Mouse (Mus musculus) midbrain, embryonic 12.5 days (tissue): ENCODE data around the gene Sbk2. TPM values are rescaled to one million over a fixed set of nuclear protein-coding genes. Genes with fewer than 3 reads are reported as not detected.

Experiments
- ATAC-seq: fragments of 200-750 bp; cut with Nextera tagmentation; 2 replicates; pipeline ENCODE4 v1.8.0; 2017; ENCODE audit warnings: low read depth, moderate TSS enrichment, moderate library complexity; ENCODE audit not compliant: low FRiP score
- H3K27ac ChIP-seq: fragments of 300-500 bp; sonication (generic); replicated peaks from 2 replicates; pipeline ENCODE4 v1.5.1; 2016; ENCODE audit warnings: mild to moderate bottlenecking
- H3K27me3 ChIP-seq: fragments of 300-500 bp; sonication (generic); 2 replicates; pipeline ENCODE4 v1.6.1; 2016; ENCODE audit warnings: mild to moderate bottlenecking
- H3K36me3 ChIP-seq: fragments of 300-500 bp; sonication (generic); 2 replicates; pipeline ENCODE4 v1.6.1; 2016
- H3K4me1 ChIP-seq: fragments of 300-500 bp; sonication (generic); 2 replicates; pipeline ENCODE4 v1.6.1; 2016
- H3K4me2 ChIP-seq: fragments of 300-500 bp; sonication (generic); replicated peaks from 2 replicates; pipeline ENCODE4 v1.6.1; 2016; ENCODE audit warnings: mild to moderate bottlenecking, moderate library complexity
- H3K4me3 ChIP-seq: fragments of 300-500 bp; sonication (generic); 2 replicates; pipeline ENCODE4 v1.5.1; 2016; ENCODE audit warnings: mild to moderate bottlenecking
- H3K9ac ChIP-seq: fragments of 300-500 bp; sonication (generic); replicated peaks from 2 replicates; pipeline ENCODE4 v1.6.1; 2016; ENCODE audit warnings: mild to moderate bottlenecking, moderate library complexity
- H3K9me3 ChIP-seq: fragments of 300-500 bp; sonication (generic); 2 replicates; pipeline ENCODE4 v1.6.1; 2016; ENCODE audit warnings: mild to moderate bottlenecking
- whole genome bisulfite sequencing: fragments of 180-500 bp; shearing (Covaris S2); methylation state at CpG from one replicate; pipeline ENCODE4 v1.1.7; 2016; 5-methylcytosine and 5-hydroxymethylcytosine counted together
- polyA plus RNA-seq: library from polyadenylated mRNA; unstranded; fragments of >200 nt; fragmentation: Nextera tagmentation; extraction: Ambion mirVana; gene quantifications from 2 replicates; pipeline ENCODE4 v1.2.1, GENCODE M21; 2016

Sbk2 gene
- polyA plus RNA-seq, 1 experiment from 2014 or later = 0.18 TPM

GRCm38 (mm10) chr7:4899649-4900522 lies 64.3 kb downstream of the Sbk2 start:
- peaks cover 6% of the 10 kb centered on the region; the same call in 1 of the 2 replicates for H3K9me3 ChIP-seq
- WGBS = 7% methylated on average over 19 of the region's 19 CpGs
- H3K4me2 ChIP-seq = peak overlapping the region; percentile 48
- peak overlapping the region; percentile 37 for H3K9ac ChIP-seq
- H3K36me3 ChIP-seq = no peaks in the 10 kb centered on the region
- H3K27ac ChIP-seq = no peak overlapping the region
- peaks cover 16% of the 10 kb centered on the region for H3K27me3 ChIP-seq
- peaks cover 6% of the 10 kb centered on the region; the same call in 1 of the 2 replicates for H3K4me1 ChIP-seq
- H3K4me3 ChIP-seq = peak overlapping the region; percentile 19
- no peak for ATAC-seq

DNA sequence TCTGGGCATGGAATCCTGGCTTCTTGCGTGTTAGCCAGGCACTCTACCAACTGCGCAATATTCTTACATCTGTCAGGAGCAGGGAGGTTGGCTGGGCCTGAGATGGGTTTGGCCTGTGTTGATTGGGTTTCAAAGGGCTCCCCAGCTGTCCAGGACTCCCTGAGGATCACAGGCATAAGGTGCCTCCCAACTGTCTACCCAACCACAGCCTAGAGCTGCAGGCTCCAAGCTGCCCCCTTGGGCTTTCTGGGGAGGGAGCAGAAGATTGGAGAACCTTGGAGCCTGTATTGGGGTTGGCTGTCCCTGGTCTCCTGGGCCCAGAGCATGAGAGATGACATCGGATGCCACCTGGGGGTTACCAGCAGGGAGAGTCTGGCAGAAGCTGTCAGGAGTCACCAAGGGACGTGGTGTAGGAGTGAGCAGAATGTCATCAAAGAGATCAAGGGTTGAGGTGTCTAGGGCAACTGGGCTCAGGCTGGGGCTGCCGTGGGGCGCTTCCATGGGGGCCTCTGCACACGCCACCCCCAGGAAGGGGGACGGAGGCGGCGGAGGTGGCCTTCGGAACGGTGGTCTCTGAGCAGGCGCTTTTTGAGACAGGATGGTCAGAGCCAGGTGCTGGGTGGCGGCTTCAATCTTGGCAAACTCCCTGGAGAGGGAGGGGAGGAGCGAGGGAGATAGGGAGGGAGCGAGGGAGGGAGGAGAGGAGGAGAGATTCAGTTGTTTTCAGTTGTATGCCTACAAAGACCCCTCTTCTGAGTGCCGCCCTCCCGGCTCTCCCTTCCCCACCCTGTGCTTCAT lies 65.2 kb downstream of the Sbk2 start:
- Histone ChIP-seq H3K4me3 (peak overlapping the region; percentile 19), H3K4me1 (peaks cover 6% of the 10 kb centered on the region; the same call in 1 of the 2 replicates), H3K27me3 (peaks cover 16% of the 10 kb centered on the region), H3K9ac (no peak overlapping the region), H3K27ac (no peak overlapping the region), H3K4me2 (peak overlapping the region; percentile 48), H3K36me3 (no peaks in the 10 kb centered on the region), H3K9me3 (0 out of 2 replicates have a peak, but pooled peaks cover 3% of the 10 kb centered on the region)
- WGBS = 22% methylated on average over 15 of the region's 18 CpGs
- ATAC-seq = peak; percentile 54

- H3K4me3 ChIP-seq = no peak overlapping the region
- no peak overlapping the region for H3K27ac ChIP-seq
- H3K4me2 ChIP-seq = no peak overlapping the region
- peaks cover 16% of the 10 kb centered on the region for H3K27me3 ChIP-seq
- no peak for ATAC-seq
- H3K36me3 ChIP-seq = no peaks in the 10 kb centered on the region
- peaks cover 6% of the 10 kb centered on the region; the same call in 1 of the 2 replicates for H3K4me1 ChIP-seq
- WGBS = 72% methylated on average over 11 of the region's 11 CpGs
- no peaks in the 10 kb centered on the region for H3K9me3 ChIP-seq
- H3K9ac ChIP-seq = no peak overlapping the region
Observed at GRCm38 (mm10) chr7:4895186-4895585, 69.0 kb downstream of the Sbk2 start.

Other genes with a start within 250 kb of the Sbk2 start
- gene Tmem150b, start 239.2 kb downstream of the Sbk2 start, polyA plus RNA-seq = 0.18 and 0.20 TPM in 2 replicates
- gene Kmt5c, start 224.3 kb downstream of the Sbk2 start, polyA plus RNA-seq = 89.3 and 91.6 TPM in 2 replicates
- 33.7 and 45.8 TPM in 2 replicates for gene Cox6b2, start 211.3 kb downstream of the Sbk2 start, polyA plus RNA-seq
- not detected in 2 replicates for gene Fam71e2, start 193.1 kb downstream of the Sbk2 start, polyA plus RNA-seq
- gene Il11, start 181.5 kb downstream of the Sbk2 start, polyA plus RNA-seq = 0.36 and 0.38 TPM in 2 replicates
- gene Tmem190, start 181.5 kb downstream of the Sbk2 start, polyA plus RNA-seq = not detected in 2 replicates
- gene Tmem238, start 174.8 kb downstream of the Sbk2 start, polyA plus RNA-seq = 2.5 TPM in 2 replicates
- 300 and 313 TPM in 2 replicates for gene Rpl28, start 171.5 kb downstream of the Sbk2 start, polyA plus RNA-seq
- gene Ube2s, start 151.8 kb downstream of the Sbk2 start, polyA plus RNA-seq = 384 TPM in 2 replicates
- 3.3 and 4.7 TPM in 2 replicates for gene Shisa7, start 119.7 kb downstream of the Sbk2 start, polyA plus RNA-seq
- gene Isoc2b, start 94.1 kb downstream of the Sbk2 start, polyA plus RNA-seq = 4.6 and 5.1 TPM in 2 replicates
- 0.68 and 0.80 TPM in 2 replicates for gene Isoc2a, start 87.3 kb downstream of the Sbk2 start, polyA plus RNA-seq
- gene Gm36210, start 57.9 kb downstream of the Sbk2 start, polyA plus RNA-seq = not detected in 2 replicates
- gene Zfp628, start 49.2 kb downstream of the Sbk2 start, polyA plus RNA-seq = 4.7 and 4.9 TPM in 2 replicates
- gene Nat14, start 42.4 kb downstream of the Sbk2 start, polyA plus RNA-seq = 15.1 and 16.6 TPM in 2 replicates
- gene Ssc5d, start 38.6 kb downstream of the Sbk2 start, polyA plus RNA-seq = 1.6 and 2.0 TPM in 2 replicates
- gene Sbk3, start 6.8 kb upstream of the Sbk2 start, polyA plus RNA-seq = 0.14 TPM in 1 of 2 replicates, not detected in the other
- 60.9 and 68.8 TPM in 2 replicates for gene Zfp579, start 31.8 kb upstream of the Sbk2 start, polyA plus RNA-seq
- gene Zfp524, start 50.0 kb upstream of the Sbk2 start, polyA plus RNA-seq = 7.5 and 9.3 TPM in 2 replicates
- 69.0 and 73.4 TPM in 2 replicates for gene Fiz1, start 50.3 kb upstream of the Sbk2 start, polyA plus RNA-seq
- gene Gm44973, start 51.1 kb upstream of the Sbk2 start, polyA plus RNA-seq = 0.25 TPM in 1 of 2 replicates, not detected in the other
- 7.6 and 7.9 TPM in 2 replicates for gene Zfp865, start 56.0 kb upstream of the Sbk2 start, polyA plus RNA-seq
- gene Ccdc106, start 56.1 kb upstream of the Sbk2 start, polyA plus RNA-seq = 11.1 and 15.6 TPM in 2 replicates
- not detected in 2 replicates for gene 4632433K11Rik, start 69.7 kb upstream of the Sbk2 start, polyA plus RNA-seq
- gene Zfp784, start 74.0 kb upstream of the Sbk2 start, polyA plus RNA-seq = 5.4 and 5.8 TPM in 2 replicates
- 54.6 and 56.3 TPM in 2 replicates for gene Zfp580, start 87.1 kb upstream of the Sbk2 start, polyA plus RNA-seq
- gene U2af2, start 97.7 kb upstream of the Sbk2 start, polyA plus RNA-seq = 148 and 160 TPM in 2 replicates
- 67.3 and 69.8 TPM in 2 replicates for gene Epn1, start 115.8 kb upstream of the Sbk2 start, polyA plus RNA-seq
- not detected in 2 replicates for gene Rfpl4, start 152.5 kb upstream of the Sbk2 start, polyA plus RNA-seq
- gene Rasl2-9, start 161.5 kb upstream of the Sbk2 start, polyA plus RNA-seq = 0.41 and 0.46 TPM in 2 replicates
- not detected in 2 replicates for gene Vmn1r55, start 185.3 kb upstream of the Sbk2 start, polyA plus RNA-seq
- not detected in 2 replicates for gene Vmn1r56, start 232.3 kb upstream of the Sbk2 start, polyA plus RNA-seq